Comparison of ENCODE assay signal across 8 mouse cellular contexts in genomic region chr10:58497320-58498284, GRCm38 (mm10). TPM values are rescaled to one million over a fixed set of nuclear protein-coding genes. Genes with fewer than 3 reads are reported as not detected.
DNase-seq lines count a peak whose midpoint lies in the region; ATAC-seq and TF ChIP-seq lines count a peak whose summit lies in the region.

Gene Ccdc138 (plus strand): TSS chr10:58497948.

- peak; percentile 100 for ATAC-seq in kidney, embryonic 15.5 days (replicated peaks; ENCODE audit: low FRiP score)
- ATAC-seq in monocyte, adult 5-6 weeks (replicated peaks; ENCODE audit: insufficient number of reproducible peaks, low FRiP score, low TSS enrichment, poor library complexity, severe bottlenecking) = peak; percentile 96

- DNase-seq in A20 (ENCODE audit: low read depth, low spot score) = peak; percentile 97
- DNase-seq in heart, embryonic 10.5 days (ENCODE audit: low spot score) = peak; percentile 96
- peak; percentile 94 for DNase-seq in liver
- DNase-seq in spleen, postnatal 4 days (ENCODE audit: low spot score in 2 of 2) = peak; percentile 93 to 96

- H3K27me3 ChIP-seq in heart, embryonic 10.5 days (ENCODE audit: insufficient read depth, poor library complexity, severe bottlenecking) = no peaks in the 10 kb centered on the region
- no peaks in the 10 kb centered on the region for H3K27me3 ChIP-seq in kidney, embryonic 15.5 days

- peaks cover 36% of the 10 kb centered on the region for H3K36me3 ChIP-seq in heart, embryonic 10.5 days
- H3K36me3 ChIP-seq in kidney, embryonic 15.5 days = peaks cover 25% of the 10 kb centered on the region

- H3K4me2 ChIP-seq in kidney, embryonic 15.5 days = peak within 1 kb of the TSS; percentile 67

- TF ChIP-seq POLR2A in bone marrow macrophage, adult 2 months (IDR thresholded peaks at IDR 0.05; ENCODE audit: borderline replicate concordance, low read depth, low read length) = no peak
- peak; percentile 68 for TF ChIP-seq POLR2A in embryonic fibroblast, embryonic 13.5 days (IDR thresholded peaks at IDR 0.05; ENCODE audit: low read depth, low read length)

- TF ChIP-seq CTCF in bone marrow macrophage, adult 2 months (IDR thresholded peaks at IDR 0.05; ENCODE audit: low read depth, low read length) = no peak
- TF ChIP-seq CTCF in embryonic fibroblast, embryonic 13.5 days (IDR thresholded peaks at IDR 0.05; ENCODE audit: borderline replicate concordance, insufficient read depth, low read length) = no peak

- WGBS in heart, embryonic 10.5 days = 1% methylated on average over 50 of the region's 50 CpGs
- WGBS in kidney, embryonic 15.5 days = 1% methylated on average over 50 of the region's 50 CpGs

- H3K4me3 ChIP-seq in bone marrow macrophage, adult 2 months (ENCODE audit: insufficient read depth, low read length) = peak within 1 kb of the TSS; percentile 96
- H3K4me3 ChIP-seq in embryonic fibroblast, embryonic 13.5 days (ENCODE audit: insufficient read depth, low read length) = peak within 1 kb of the TSS; percentile 57
- peak within 1 kb of the TSS; percentile 81 for H3K4me3 ChIP-seq in heart, embryonic 10.5 days
- peak within 1 kb of the TSS; percentile 74 for H3K4me3 ChIP-seq in kidney, embryonic 15.5 days (replicated peaks)

- peak within 1 kb of the TSS; percentile 63 for H3K9ac ChIP-seq in kidney, embryonic 15.5 days

- peak within 1 kb of the TSS; percentile 52 for H3K27ac ChIP-seq in bone marrow macrophage, adult 2 months (ENCODE audit: insufficient read depth, low read depth, low read length)
- H3K27ac ChIP-seq in embryonic fibroblast, embryonic 13.5 days (ENCODE audit: insufficient read depth, low read length) = peak within 1 kb of the TSS; percentile 60
- H3K27ac ChIP-seq in heart, embryonic 10.5 days = peak within 1 kb of the TSS; percentile 94
- peak within 1 kb of the TSS; percentile 95 for H3K27ac ChIP-seq in kidney, embryonic 15.5 days

- H3K9me3 ChIP-seq in heart, embryonic 10.5 days = no peaks in the 10 kb centered on the region
- no peaks in the 10 kb centered on the region for H3K9me3 ChIP-seq in kidney, embryonic 15.5 days (replicated peaks)

- peaks cover 2% of the 10 kb centered on the region; the same call in 1 of the 2 replicates for H3K4me1 ChIP-seq in bone marrow macrophage, adult 2 months (ENCODE audit: control insufficient read depth, insufficient read depth, low read length)
- no peaks in the 10 kb centered on the region for H3K4me1 ChIP-seq in embryonic fibroblast, embryonic 13.5 days (ENCODE audit: control insufficient read depth, insufficient read depth, low read length)
- H3K4me1 ChIP-seq in heart, embryonic 10.5 days = no peaks in the 10 kb centered on the region
- peaks cover 13% of the 10 kb centered on the region for H3K4me1 ChIP-seq in kidney, embryonic 15.5 days

RNA-seq across cellular contexts. Expression of gene Ccdc138, which starts in this region (rescaled TPM):
- polyA plus RNA-seq in bone marrow macrophage, adult 2 months (2012; ENCODE audit: insufficient read depth, insufficient read length, missing spikeins) = 1.1 and 1.9 TPM in 2 replicates
- 1.7 and 3.5 TPM in 2 replicates for polyA plus RNA-seq in embryonic fibroblast, embryonic 13.5 days (2011; ENCODE audit: insufficient read length, low read depth, missing spikeins)
- polyA plus RNA-seq in heart, embryonic 10.5 days (2016; fragmentation: Nextera tagmentation; extraction: Ambion mirVana) = 7.8 and 10.0 TPM in 2 replicates
- 10.1 and 10.7 TPM in 2 replicates for polyA plus RNA-seq in kidney, embryonic 15.5 days (2015; fragmentation: Nextera tagmentation; extraction: Ambion mirVana)
- total RNA-seq in monocyte, adult 5-6 weeks (2017) = 1.4 to 1.9 TPM (median 1.9 TPM) in 3 replicates

Comparison
In these comparisons a context has a peak if more than half of its experiments do, and no peak if none do; other contexts are left out.
1. Peak in every context shown above with its lines: DNase-seq, ATAC-seq, H3K4me3 ChIP-seq and H3K27ac ChIP-seq.